Mouse (Mus musculus) bone marrow, adult 2 months (tissue): ENCODE data around the gene Dnaja4.

Experiments
- CTCF ChIP-seq: fragments of 200-500 bp; IDR thresholded peaks from 2 replicates; pipeline ENCODE4 v1.5.1; 2011; ENCODE audit warnings: low read length, control low read depth; ENCODE audit not compliant: control insufficient read depth, insufficient read depth
- POLR2A ChIP-seq: fragments of 200-500 bp; IDR thresholded peaks from 2 replicates; pipeline ENCODE4 v1.6.1; 2011; ENCODE audit warnings: low read depth, mild to moderate bottlenecking, control low read depth, low read length, borderline replicate concordance; ENCODE audit not compliant: control insufficient read depth

GRCm38 (mm10) chr9:54687246-54688236 lies 11.1 kb upstream of the Dnaja4 start:
- TF ChIP-seq CTCF (no peak), POLR2A (no peak)
